Mouse (Mus musculus): ENCODE results near the gene Khdc4.

Gene Khdc4

DNA sequence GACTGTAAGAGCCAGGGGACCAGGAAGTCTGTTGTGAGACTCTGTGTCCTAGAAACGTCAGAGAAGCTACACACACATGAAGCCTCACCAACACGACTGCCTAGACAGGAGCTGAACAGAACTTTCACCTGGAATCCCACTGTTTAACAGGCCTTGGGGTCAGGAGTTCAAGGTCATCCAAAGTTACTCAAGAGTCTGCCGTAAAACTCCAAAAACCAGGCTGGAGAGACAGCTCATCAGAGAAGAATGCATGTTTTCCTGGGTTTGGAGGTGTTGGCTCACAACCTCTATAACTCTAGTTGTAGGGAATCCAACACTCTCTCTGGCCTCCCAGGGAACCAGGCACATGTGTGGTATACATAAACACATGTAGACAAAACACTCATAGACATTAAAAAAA lies 69.9 kb downstream of the Khdc4 start:
- TF ChIP-seq NANOG (IDR thresholded peaks at IDR 0.05; ENCODE audit: borderline replicate concordance, low read length) = no peak
- no peak for TF ChIP-seq CTCF (conservative IDR thresholded peaks at IDR 0.05; ENCODE audit: low read length)
- TF ChIP-seq POU5F1 (IDR thresholded peaks at IDR 0.05; ENCODE audit: borderline replicate concordance, low read length) = no peak
- Histone ChIP-seq H3K36me3 (ENCODE audit: insufficient read depth, low read length) (peaks cover 15% of the 10 kb centered on the region), H3K4me1 (replicated peaks; ENCODE audit: low read depth, low read length) (peaks cover 48% of the 10 kb centered on the region), H3K4me3 (replicated peaks; ENCODE audit: low read length) (no peak overlapping the region), H3K27me3 (ENCODE audit: insufficient read depth, low read length) (no peaks in the 10 kb centered on the region), H3K9me3 (ENCODE audit: low read length) (peaks cover 10% of the 10 kb centered on the region)

DNA sequence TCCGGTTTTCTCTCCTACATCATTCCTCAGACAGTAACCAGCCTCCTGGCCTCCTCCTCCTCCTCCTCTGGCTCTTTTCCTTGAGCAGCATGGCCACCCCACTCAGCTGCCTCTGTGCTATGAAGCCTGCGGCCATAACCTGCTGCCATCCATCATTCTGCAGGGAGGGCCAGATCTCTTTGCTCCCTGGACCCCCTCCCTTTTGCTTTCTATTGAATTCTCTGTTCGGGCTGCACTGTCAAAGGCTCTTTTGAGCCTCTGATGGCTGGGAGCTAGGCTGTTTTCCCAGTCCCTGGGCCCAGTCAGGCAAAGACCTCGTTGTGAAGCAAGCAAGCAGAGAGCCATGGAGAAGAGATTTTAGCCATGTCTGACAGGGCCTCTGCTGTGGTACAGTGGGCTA lies 70.7 kb downstream of the Khdc4 start:
- no peaks in the 10 kb centered on the region for H3K27me3 ChIP-seq (ENCODE audit: insufficient read depth, low read length)
- H3K9me3 ChIP-seq (ENCODE audit: low read length) = peaks cover 11% of the 10 kb centered on the region
- TF ChIP-seq CTCF (conservative IDR thresholded peaks at IDR 0.05; ENCODE audit: low read length) = no peak
- TF ChIP-seq POU5F1 (IDR thresholded peaks at IDR 0.05; ENCODE audit: borderline replicate concordance, low read length) = no peak
- TF ChIP-seq NANOG (IDR thresholded peaks at IDR 0.05; ENCODE audit: borderline replicate concordance, low read length) = no peak
- peaks cover 15% of the 10 kb centered on the region for H3K36me3 ChIP-seq (ENCODE audit: insufficient read depth, low read length)
- H3K4me1 ChIP-seq (replicated peaks; ENCODE audit: low read depth, low read length) = peaks cover 49% of the 10 kb centered on the region
- H3K4me3 ChIP-seq (replicated peaks; ENCODE audit: low read length) = no peak overlapping the region

GRCm38 (mm10) chr3:88758045-88758500 lies 72.5 kb downstream of the Khdc4 start:
- no peak for TF ChIP-seq CTCF (conservative IDR thresholded peaks at IDR 0.05; ENCODE audit: low read length)
- no peak for TF ChIP-seq NANOG (IDR thresholded peaks at IDR 0.05; ENCODE audit: borderline replicate concordance, low read length)
- TF ChIP-seq POU5F1 (IDR thresholded peaks at IDR 0.05; ENCODE audit: borderline replicate concordance, low read length) = no peak
- Histone ChIP-seq H3K36me3 (ENCODE audit: insufficient read depth, low read length) (peaks cover 15% of the 10 kb centered on the region), H3K9me3 (ENCODE audit: low read length) (peaks cover 11% of the 10 kb centered on the region), H3K27me3 (ENCODE audit: insufficient read depth, low read length) (no peaks in the 10 kb centered on the region), H3K4me1 (replicated peaks; ENCODE audit: low read depth, low read length) (peaks cover 64% of the 10 kb centered on the region), H3K4me3 (replicated peaks; ENCODE audit: low read length) (no peak overlapping the region)

DNA sequence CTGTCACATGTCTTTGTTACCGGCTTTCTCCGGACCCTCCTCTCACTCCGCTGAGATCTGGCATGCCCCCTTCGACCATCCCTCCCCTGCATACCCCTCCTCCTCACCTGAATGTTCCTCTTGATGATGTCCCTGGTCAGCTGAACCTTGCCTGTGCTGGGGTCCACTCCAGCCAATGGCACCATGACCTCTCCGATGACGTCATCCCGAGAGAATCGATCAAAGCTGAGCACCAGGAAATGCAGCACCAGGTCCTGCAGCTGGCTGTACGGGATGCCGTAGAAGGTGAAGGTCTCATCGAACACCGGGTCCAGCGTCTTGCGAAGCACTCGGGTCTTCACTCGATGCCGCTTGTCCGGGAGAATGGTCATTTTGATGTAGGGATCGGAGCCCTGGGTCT lies 76.0 kb downstream of the Khdc4 start:
- Histone ChIP-seq H3K9me3 (ENCODE audit: low read length) (peaks cover 11% of the 10 kb centered on the region), H3K4me1 (replicated peaks; ENCODE audit: low read depth, low read length) (peaks cover 35% of the 10 kb centered on the region), H3K27me3 (ENCODE audit: insufficient read depth, low read length) (no peaks in the 10 kb centered on the region), H3K36me3 (ENCODE audit: insufficient read depth, low read length) (peaks cover 15% of the 10 kb centered on the region), H3K4me3 (replicated peaks; ENCODE audit: low read length) (peak overlapping the region; percentile 60)
- TF ChIP-seq CTCF (conservative IDR thresholded peaks at IDR 0.05; ENCODE audit: low read length) = no peak
- no peak for TF ChIP-seq POU5F1 (IDR thresholded peaks at IDR 0.05; ENCODE audit: borderline replicate concordance, low read length)
- TF ChIP-seq NANOG (IDR thresholded peaks at IDR 0.05; ENCODE audit: borderline replicate concordance, low read length) = no peak

- peak overlapping the region; percentile 60 for H3K4me3 ChIP-seq (replicated peaks; ENCODE audit: low read length)
- TF ChIP-seq POU5F1 (IDR thresholded peaks at IDR 0.05; ENCODE audit: borderline replicate concordance, low read length) = no peak
- TF ChIP-seq NANOG (IDR thresholded peaks at IDR 0.05; ENCODE audit: borderline replicate concordance, low read length) = no peak
- no peak for TF ChIP-seq CTCF (conservative IDR thresholded peaks at IDR 0.05; ENCODE audit: low read length)
- peaks cover 11% of the 10 kb centered on the region for H3K9me3 ChIP-seq (ENCODE audit: low read length)
- H3K4me1 ChIP-seq (replicated peaks; ENCODE audit: low read depth, low read length) = peaks cover 34% of the 10 kb centered on the region
- no peaks in the 10 kb centered on the region for H3K27me3 ChIP-seq (ENCODE audit: insufficient read depth, low read length)
- peaks cover 15% of the 10 kb centered on the region for H3K36me3 ChIP-seq (ENCODE audit: insufficient read depth, low read length)
Observed at GRCm38 (mm10) chr3:88762401-88762831, 76.8 kb downstream of the Khdc4 start.
